Mouse (Mus musculus): ENCODE measurements around the gene Actr2. TPM values are rescaled to one million over a fixed set of nuclear protein-coding genes. Genes with fewer than 3 reads are reported as not detected.

Gene Actr2
- polyA plus RNA-seq, 1 experiment = 59.5 TPM

DNA sequence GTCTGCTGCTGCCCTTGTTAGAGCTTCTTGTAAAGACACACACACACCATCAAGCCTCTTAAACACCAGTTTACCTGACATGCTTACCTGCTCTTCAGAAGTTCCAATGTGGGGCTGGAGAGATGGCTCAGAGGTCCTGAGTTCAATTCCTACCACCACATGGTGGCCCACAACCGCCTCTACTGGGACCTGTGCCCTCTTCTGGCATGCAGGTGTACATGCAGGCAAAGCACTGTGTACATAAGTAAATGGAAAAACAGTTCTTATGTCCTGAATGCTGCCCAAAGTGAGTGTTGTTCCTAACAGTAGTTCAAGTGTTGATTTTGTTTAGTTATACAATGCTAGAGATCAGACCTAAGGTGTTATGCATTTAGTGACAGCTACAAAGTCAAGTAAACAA is 56.5 kb downstream of the Actr2 start:
- Histone ChIP-seq H3K79me3 (ENCODE audit: low read depth) (no peaks in the 10 kb centered on the region), H3K79me2 (ENCODE audit: control insufficient read depth, insufficient read depth) (no peaks in the 10 kb centered on the region), H3ac (ENCODE audit: control insufficient read depth, insufficient read length, low read depth) (no peak overlapping the region), H3K4me3 (ENCODE audit: insufficient read depth, poor library complexity, severe bottlenecking) (no peak overlapping the region), H3K36me3 (ENCODE audit: control insufficient read depth, insufficient read depth) (peaks cover 54% of the 10 kb centered on the region), H3K27me3 (ENCODE audit: control insufficient read depth, insufficient read depth, insufficient read length) (no peaks in the 10 kb centered on the region)
- TF ChIP-seq USF1 (IDR thresholded peaks at IDR 0.05; ENCODE audit: low read depth) (no peak), FOSL1 (IDR thresholded peaks at IDR 0.05; ENCODE audit: insufficient read depth, low read length, poor library complexity, severe bottlenecking) (no peak), CEBPB (IDR thresholded peaks at IDR 0.05; ENCODE audit: low read depth) (no peak), MYOG (IDR thresholded peaks at IDR 0.05; ENCODE audit: control insufficient read depth, extremely low read depth, insufficient read length) (no peak), MYOD1 (IDR thresholded peaks at IDR 0.05; ENCODE audit: control insufficient read depth, insufficient read length, low read depth) (no peak), CTCF (IDR thresholded peaks at IDR 0.05; ENCODE audit: control insufficient read depth, insufficient read depth, insufficient read length) (no peak), MAX (IDR thresholded peaks at IDR 0.05) (no peak)

GRCm38 (mm10) chr11:20054617-20055016 is 58.1 kb downstream of the Actr2 start:
- Histone ChIP-seq H3K36me3 (ENCODE audit: control insufficient read depth, insufficient read depth) (peaks cover 41% of the 10 kb centered on the region), H3K27me3 (ENCODE audit: control insufficient read depth, insufficient read depth, insufficient read length) (no peaks in the 10 kb centered on the region), H3K79me2 (ENCODE audit: control insufficient read depth, insufficient read depth) (no peaks in the 10 kb centered on the region), H3ac (ENCODE audit: control insufficient read depth, insufficient read length, low read depth) (no peak overlapping the region), H3K4me3 (ENCODE audit: insufficient read depth, poor library complexity, severe bottlenecking) (no peak overlapping the region), H3K79me3 (ENCODE audit: low read depth) (no peaks in the 10 kb centered on the region)
- TF ChIP-seq MAX (IDR thresholded peaks at IDR 0.05) (no peak), CTCF (IDR thresholded peaks at IDR 0.05; ENCODE audit: control insufficient read depth, insufficient read depth, insufficient read length) (no peak), MYOD1 (IDR thresholded peaks at IDR 0.05; ENCODE audit: control insufficient read depth, insufficient read length, low read depth) (no peak), USF1 (IDR thresholded peaks at IDR 0.05; ENCODE audit: low read depth) (no peak), CEBPB (IDR thresholded peaks at IDR 0.05; ENCODE audit: low read depth) (no peak), MYOG (IDR thresholded peaks at IDR 0.05; ENCODE audit: control insufficient read depth, extremely low read depth, insufficient read length) (no peak), FOSL1 (IDR thresholded peaks at IDR 0.05; ENCODE audit: insufficient read depth, low read length, poor library complexity, severe bottlenecking) (no peak)

DNA sequence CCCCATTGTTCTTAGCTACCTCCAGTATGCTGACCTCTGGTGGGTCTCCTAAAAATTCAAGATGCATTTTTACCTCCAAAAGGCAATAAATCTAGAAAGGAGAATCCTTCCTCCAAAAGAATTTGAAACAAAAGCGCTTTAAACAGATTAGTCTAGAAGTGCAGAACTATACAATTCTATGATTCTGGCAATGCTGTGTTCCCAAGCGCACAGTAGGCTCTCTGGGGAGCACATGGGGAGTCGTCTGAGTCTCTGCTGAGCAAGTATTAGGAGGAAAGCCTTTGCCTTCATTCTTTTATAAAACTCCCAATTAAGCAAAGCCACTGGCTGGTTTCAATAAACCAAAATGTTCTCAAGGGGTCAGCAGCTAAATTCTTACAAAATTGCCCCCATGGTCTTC is 58.8 kb downstream of the Actr2 start:
- Histone ChIP-seq H3K79me3 (ENCODE audit: low read depth) (no peaks in the 10 kb centered on the region), H3K4me3 (ENCODE audit: insufficient read depth, poor library complexity, severe bottlenecking) (no peak overlapping the region), H3K79me2 (ENCODE audit: control insufficient read depth, insufficient read depth) (no peaks in the 10 kb centered on the region), H3K27me3 (ENCODE audit: control insufficient read depth, insufficient read depth, insufficient read length) (no peaks in the 10 kb centered on the region), H3ac (ENCODE audit: control insufficient read depth, insufficient read length, low read depth) (no peak overlapping the region), H3K36me3 (ENCODE audit: control insufficient read depth, insufficient read depth) (peaks cover 34% of the 10 kb centered on the region)
- no peak for TF ChIP-seq MYOG (IDR thresholded peaks at IDR 0.05; ENCODE audit: control insufficient read depth, extremely low read depth, insufficient read length)
- no peak for TF ChIP-seq FOSL1 (IDR thresholded peaks at IDR 0.05; ENCODE audit: insufficient read depth, low read length, poor library complexity, severe bottlenecking)
- TF ChIP-seq CEBPB (IDR thresholded peaks at IDR 0.05; ENCODE audit: low read depth) = no peak
- TF ChIP-seq MAX (IDR thresholded peaks at IDR 0.05) = no peak
- TF ChIP-seq MYOD1 (IDR thresholded peaks at IDR 0.05; ENCODE audit: control insufficient read depth, insufficient read length, low read depth) = no peak
- TF ChIP-seq USF1 (IDR thresholded peaks at IDR 0.05; ENCODE audit: low read depth) = no peak
- no peak for TF ChIP-seq CTCF (IDR thresholded peaks at IDR 0.05; ENCODE audit: control insufficient read depth, insufficient read depth, insufficient read length)

GRCm38 (mm10) chr11:20052814-20053536 is 59.7 kb downstream of the Actr2 start:
- H3K79me3 ChIP-seq (ENCODE audit: low read depth) = no peaks in the 10 kb centered on the region
- TF ChIP-seq USF1 (IDR thresholded peaks at IDR 0.05; ENCODE audit: low read depth) (no peak), MYOG (IDR thresholded peaks at IDR 0.05; ENCODE audit: control insufficient read depth, extremely low read depth, insufficient read length) (no peak), FOSL1 (IDR thresholded peaks at IDR 0.05; ENCODE audit: insufficient read depth, low read length, poor library complexity, severe bottlenecking) (no peak), CEBPB (IDR thresholded peaks at IDR 0.05; ENCODE audit: low read depth) (no peak), MAX (IDR thresholded peaks at IDR 0.05) (no peak), MYOD1 (IDR thresholded peaks at IDR 0.05; ENCODE audit: control insufficient read depth, insufficient read length, low read depth) (no peak), CTCF (IDR thresholded peaks at IDR 0.05; ENCODE audit: control insufficient read depth, insufficient read depth, insufficient read length) (no peak)
- no peak overlapping the region for H3K4me3 ChIP-seq (ENCODE audit: insufficient read depth, poor library complexity, severe bottlenecking)
- H3K36me3 ChIP-seq (ENCODE audit: control insufficient read depth, insufficient read depth) = peaks cover 25% of the 10 kb centered on the region
- H3K79me2 ChIP-seq (ENCODE audit: control insufficient read depth, insufficient read depth) = no peaks in the 10 kb centered on the region
- no peaks in the 10 kb centered on the region for H3K27me3 ChIP-seq (ENCODE audit: control insufficient read depth, insufficient read depth, insufficient read length)
- no peak overlapping the region for H3ac ChIP-seq (ENCODE audit: control insufficient read depth, insufficient read length, low read depth)

DNA sequence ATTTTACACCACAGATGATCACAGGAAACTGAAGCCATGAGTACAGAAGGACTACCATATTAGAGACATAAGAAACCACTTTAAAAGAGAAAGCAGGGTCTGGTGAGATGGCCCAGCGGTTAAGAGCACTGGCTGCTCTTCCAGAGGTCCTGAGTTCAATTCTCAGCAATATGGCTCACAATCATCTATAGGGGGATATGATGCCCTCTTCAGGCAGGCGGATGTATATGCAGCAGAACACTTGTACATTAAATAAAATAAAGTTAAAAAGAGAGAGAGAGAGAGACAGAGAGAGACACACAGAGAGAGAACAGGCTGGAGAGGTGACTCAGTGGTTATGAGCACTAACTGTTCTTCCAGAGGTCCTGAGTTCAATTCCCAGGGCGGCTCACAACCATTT is 67.1 kb downstream of the Actr2 start:
- H3K27me3 ChIP-seq (ENCODE audit: control insufficient read depth, insufficient read depth, insufficient read length) = no peaks in the 10 kb centered on the region
- no peaks in the 10 kb centered on the region for H3K36me3 ChIP-seq (ENCODE audit: control insufficient read depth, insufficient read depth)
- H3K79me3 ChIP-seq (ENCODE audit: low read depth) = no peaks in the 10 kb centered on the region
- H3ac ChIP-seq (ENCODE audit: control insufficient read depth, insufficient read length, low read depth) = no peak overlapping the region
- TF ChIP-seq MAX (IDR thresholded peaks at IDR 0.05) (no peak), USF1 (IDR thresholded peaks at IDR 0.05; ENCODE audit: low read depth) (no peak), MYOD1 (IDR thresholded peaks at IDR 0.05; ENCODE audit: control insufficient read depth, insufficient read length, low read depth) (no peak), FOSL1 (IDR thresholded peaks at IDR 0.05; ENCODE audit: insufficient read depth, low read length, poor library complexity, severe bottlenecking) (no peak), CTCF (IDR thresholded peaks at IDR 0.05; ENCODE audit: control insufficient read depth, insufficient read depth, insufficient read length) (no peak), MYOG (IDR thresholded peaks at IDR 0.05; ENCODE audit: control insufficient read depth, extremely low read depth, insufficient read length) (no peak), CEBPB (IDR thresholded peaks at IDR 0.05; ENCODE audit: low read depth) (no peak)
- H3K79me2 ChIP-seq (ENCODE audit: control insufficient read depth, insufficient read depth) = no peaks in the 10 kb centered on the region
- H3K4me3 ChIP-seq (ENCODE audit: insufficient read depth, poor library complexity, severe bottlenecking) = no peak overlapping the region
